Mouse (Mus musculus): ENCODE results near the gene B230118H07Rik.

B230118H07Rik gene

DNA sequence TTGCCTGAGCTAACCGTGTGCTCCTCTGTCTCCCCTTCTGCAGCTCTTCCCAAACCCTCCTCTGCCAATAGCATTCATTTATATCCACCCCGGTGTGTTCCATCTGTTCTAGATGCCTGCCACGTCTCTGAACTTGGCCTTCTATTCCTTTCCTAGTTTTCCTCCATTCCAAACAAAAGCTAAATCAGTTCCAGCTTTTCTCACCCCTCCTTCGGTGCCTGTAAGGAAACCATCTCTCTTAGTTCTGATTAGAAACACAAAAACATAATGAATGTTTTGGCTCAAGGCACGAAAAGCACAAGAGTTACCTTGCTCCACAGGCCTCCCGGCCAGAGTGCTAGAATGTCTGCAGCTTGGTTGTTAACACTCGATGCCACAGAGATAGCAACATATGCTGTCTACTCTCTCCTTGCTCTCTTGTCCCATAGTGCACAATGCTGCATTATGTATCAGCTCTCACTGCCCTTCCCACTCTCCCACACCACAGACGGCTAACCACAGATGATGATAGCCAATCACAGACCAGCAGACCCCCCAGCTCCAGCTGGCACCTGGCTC is at the start of gene B230118H07Rik, which contains the start of gene Rag1:
TSS of gene B230118H07Rik (minus strand) at position 419 of the 558 bp plus-strand sequence.
TSS of gene Rag1 (minus strand) at position 388 of the 558 bp plus-strand sequence.
- DNase-seq (ENCODE audit: low read depth): no peak

DNA sequence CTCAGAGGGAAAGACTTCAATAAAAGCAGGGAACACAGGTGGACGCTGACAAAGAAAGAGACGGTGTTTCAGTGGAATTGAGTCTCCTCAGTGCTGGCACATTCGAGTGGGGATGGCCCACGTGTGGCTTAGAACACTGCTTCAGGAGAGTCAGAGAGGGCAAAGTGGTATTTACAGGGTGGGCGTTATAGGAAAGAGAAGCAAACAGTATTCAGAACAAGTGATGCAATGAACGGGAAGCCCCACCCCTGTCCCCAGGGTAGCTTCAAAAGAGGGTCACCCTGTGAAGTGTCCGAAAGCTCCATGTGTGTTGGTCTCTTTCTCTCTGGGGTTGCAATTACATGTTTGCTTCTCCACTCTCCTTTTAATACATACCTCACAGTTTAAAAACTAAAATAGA is 46.3 kb upstream of the B230118H07Rik start:
- no peak for DNase-seq (ENCODE audit: low read depth)

DNA sequence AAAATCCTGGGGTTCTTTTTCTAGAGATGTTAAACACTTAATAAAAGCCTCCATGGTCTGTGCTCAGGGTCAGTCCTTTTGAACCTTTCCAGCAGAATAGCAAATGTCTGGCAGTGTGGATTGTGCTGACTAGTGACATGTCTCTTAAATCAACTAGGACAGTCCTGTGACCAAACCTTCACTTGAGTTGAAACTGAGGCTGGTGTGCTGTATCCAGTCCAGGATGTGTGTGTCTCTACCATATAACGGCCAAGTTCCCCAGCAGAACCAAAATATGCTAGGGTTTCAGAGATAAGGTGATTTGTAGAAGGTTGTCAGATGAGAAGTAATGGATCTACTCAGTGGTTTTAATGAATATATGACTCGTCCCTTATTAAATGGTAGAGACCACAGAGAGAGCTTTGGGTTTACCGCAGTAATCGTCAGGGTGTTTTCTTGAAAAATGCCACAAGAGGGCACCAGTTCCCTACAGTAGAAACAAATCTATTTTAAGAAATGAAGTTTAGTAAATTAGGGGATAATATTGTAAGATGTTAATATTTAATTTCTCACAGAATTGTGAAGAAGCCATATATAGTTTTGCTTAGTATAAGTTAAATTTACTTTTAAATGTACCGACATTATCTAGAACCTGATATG is 44.4 kb upstream of the B230118H07Rik start:
- peak; percentile 62 for DNase-seq (ENCODE audit: low read depth)

DNA sequence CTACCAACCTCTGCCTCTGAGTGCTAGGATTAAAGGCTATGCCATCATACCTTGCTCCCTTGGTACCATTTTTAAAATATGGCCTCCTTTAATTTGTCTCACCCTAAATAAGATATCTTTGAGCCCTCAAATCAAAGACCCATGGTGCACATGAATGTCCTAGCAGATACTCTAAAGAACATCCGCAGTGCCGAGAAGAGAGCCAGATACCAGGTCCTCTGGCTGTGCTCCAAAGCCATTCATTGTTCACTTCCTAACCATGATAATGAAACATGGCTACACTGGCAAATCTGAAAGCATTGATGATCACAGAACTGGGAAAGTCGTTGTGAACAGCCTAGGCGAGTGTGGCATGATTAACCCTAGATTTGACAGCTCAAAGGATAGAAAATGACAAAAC is 43.7 kb upstream of the B230118H07Rik start:
- DNase-seq (ENCODE audit: low read depth): no peak

DNA sequence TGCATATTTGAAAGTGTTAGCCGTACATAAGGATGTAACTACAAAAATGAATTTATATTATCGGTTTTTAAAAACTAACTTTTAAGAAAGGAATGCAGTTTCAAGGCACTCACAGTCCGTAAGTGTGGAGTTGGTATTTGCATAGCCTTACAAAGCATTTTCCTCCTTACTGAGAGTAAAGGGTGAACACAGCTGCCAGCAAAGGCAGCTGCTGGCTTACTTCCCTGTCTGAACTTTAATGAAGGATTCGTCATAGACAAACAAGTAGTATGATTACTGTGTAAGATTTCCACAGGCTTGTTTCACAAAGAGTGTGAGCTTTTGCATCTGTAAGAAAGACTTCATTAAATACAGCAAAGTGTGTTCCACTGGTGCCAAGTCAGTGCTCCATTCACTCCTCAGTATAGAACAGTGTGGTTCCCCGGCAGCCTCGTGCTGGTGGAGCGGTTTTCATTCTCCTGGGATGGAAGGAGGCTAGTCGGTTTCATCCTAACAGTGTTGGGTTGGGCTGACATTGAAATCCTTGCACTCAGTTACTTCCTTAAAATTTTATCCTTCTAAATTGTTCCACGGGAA is 41.0 kb upstream of the B230118H07Rik start:
- DNase-seq (ENCODE audit: low read depth): no peak

DNA sequence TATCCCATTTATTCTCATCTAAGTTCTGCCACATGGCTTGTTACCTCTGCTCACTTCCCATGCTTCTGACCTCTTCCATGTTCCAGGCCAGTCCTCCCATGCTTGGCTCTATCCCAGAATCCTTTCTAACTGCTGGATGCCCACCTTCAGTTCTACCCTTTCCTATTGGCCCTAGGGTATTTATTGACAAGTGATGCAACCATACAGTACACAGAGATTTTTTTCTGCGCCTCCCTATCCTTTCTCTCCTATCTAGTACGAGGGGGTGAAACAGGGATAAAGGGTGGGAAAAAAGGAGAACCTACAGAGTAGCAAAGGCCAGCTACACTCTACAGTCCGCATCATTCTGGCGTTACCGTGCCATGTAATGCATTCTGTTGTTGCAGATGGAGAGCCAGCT is 38.7 kb upstream of the B230118H07Rik start:
- no peak for DNase-seq (ENCODE audit: low read depth)

DNA sequence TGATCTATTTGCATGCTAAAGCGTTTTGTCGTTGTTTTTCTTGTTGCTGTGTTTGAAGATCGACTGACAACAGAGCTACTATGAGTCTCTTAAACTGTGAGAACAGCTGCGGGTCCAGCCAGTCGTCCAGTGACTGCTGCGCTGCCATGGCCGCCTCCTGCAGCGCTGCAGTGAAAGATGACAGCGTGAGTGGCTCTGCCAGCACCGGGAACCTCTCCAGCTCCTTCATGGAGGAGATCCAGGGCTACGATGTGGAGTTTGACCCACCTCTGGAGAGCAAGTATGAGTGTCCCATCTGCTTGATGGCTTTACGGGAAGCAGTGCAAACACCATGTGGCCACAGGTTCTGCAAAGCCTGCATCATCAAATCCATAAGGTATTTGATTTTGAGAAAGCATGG is 35.1 kb upstream of the B230118H07Rik start:
- no peak for DNase-seq (ENCODE audit: low read depth)

DNA sequence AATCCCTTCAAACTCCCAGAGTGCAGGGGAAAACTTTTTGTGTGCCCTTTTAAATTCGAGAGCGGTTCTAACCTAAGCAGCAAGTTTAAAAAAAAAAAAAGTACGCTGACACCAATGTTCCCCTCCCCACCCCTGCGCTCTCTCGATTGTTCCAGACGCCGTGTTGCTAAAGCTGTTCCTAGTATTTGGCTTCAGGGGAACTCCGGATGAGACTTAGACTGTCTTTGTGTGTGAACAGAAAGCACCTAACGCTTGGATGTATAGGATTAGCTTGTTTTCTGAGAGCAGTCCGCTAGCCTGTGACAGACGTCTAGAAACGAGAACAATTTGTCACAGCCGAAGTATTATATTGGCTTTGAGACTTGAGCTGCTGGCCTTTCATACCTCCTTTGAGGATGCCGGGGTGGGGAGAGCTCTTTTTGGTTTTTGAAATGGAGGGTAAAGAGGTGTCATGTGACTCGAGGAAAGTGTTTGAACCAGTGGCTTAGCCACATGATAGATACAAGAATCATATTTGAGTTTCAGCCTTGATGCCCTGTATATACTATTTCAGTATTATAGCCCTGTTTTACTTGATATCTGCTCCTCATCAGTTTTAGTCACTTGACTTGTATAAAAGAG is 29.9 kb upstream of the B230118H07Rik start:
- DNase-seq (ENCODE audit: low read depth): peak; percentile 70

DNA sequence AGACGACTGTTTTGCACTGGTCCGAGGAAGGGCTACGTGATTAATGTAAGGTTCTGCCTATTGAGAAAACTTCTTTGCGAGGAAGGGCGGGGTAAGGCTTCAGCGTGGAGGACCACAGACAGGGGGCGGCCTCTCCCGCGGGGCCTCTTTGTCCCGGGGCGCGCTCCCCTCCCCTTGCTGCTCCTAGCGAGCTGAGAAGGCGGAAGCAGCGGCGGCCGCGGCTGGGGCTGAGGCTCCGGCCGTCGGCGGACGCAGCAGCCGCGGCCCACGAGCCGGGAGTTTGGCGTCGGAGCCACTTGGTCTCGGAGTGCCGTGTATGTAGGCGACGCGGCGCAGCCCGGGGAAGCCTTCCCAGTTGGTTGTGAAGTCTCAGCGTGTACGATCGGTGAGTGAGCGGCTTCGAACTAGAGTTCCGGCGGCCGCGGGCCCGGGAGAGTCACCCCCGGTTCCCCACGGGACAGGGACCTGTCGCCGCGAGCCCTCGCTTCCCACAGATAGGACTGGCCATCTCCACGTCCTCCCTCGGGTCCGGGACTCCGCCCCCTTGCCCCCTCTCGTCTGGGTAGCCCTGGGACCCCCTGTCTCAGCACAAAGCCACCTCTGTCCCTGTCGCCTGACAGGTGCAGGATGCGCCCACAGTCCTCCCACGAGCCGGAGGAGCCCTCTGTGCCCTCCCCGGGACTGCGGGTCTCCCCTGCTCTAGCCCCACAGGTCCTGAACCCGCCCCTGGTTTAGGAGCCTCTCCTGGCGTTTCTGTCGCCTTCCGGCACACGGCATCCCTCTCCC is 29.1 kb upstream of the B230118H07Rik start, which contains the start of gene Traf6:
TSS of gene Traf6 (plus strand) at position 194 of the 786 bp plus-strand sequence.
- DNase-seq (ENCODE audit: low read depth): peak; percentile 90

DNA sequence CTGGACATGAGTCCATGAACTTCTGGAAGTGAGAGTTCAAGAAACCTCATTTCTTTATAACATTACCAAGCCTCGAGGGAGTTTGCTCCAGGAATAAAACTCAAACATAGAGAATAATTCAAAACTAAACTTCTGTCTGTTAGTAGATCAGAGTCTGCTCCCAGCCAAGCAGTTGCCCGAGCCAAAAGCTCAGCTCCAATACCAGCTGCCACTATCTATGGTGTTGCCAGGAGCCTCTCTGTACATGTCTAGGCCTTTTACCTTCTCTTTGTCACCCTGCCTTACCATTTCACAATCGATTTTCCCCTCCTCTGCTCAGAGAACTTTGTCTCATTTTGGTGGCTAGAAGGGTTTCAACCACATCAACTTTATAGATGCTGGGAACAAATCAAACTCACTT is 24.2 kb upstream of the B230118H07Rik start:
- no peak for DNase-seq (ENCODE audit: low read depth)

DNA sequence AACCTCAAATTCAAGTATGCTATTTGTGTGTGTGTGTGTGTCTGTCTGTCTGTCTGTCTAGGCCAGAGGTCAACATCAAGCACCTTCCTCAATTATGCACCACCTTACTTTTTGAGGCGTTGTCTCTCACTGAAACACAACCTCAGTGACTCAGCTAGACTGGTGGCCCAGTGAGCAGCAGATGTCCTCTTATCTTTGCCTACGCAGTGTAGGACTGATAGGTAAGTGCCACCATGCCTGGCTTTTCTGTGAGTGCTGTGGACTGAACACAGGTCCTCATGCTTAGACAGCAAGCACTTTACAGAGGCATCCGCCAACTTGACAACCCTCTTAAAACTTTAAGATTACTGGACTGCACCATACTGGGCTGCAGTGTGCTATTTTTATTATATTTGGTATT is 19.4 kb upstream of the B230118H07Rik start:
- no peak for DNase-seq (ENCODE audit: low read depth)

DNA sequence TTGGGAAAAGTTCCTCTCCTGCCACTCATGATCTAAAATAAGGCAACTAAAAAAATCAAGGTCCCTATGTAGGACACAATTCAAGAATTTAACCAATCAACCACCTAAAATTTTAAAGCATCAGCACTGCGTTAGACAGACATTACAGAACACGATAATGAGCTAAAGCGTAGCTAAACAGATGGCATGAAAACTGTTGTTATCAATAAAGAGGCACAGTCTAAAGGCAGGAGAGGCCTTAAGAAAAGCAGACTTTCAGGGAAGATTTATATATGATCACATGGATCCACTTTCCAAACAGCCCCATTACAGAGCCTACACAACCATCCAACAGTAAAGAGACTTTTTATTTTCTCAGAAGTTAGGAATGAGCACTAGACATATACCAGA is 16.4 kb upstream of the B230118H07Rik start:
- DNase-seq (ENCODE audit: low read depth): no peak

DNA sequence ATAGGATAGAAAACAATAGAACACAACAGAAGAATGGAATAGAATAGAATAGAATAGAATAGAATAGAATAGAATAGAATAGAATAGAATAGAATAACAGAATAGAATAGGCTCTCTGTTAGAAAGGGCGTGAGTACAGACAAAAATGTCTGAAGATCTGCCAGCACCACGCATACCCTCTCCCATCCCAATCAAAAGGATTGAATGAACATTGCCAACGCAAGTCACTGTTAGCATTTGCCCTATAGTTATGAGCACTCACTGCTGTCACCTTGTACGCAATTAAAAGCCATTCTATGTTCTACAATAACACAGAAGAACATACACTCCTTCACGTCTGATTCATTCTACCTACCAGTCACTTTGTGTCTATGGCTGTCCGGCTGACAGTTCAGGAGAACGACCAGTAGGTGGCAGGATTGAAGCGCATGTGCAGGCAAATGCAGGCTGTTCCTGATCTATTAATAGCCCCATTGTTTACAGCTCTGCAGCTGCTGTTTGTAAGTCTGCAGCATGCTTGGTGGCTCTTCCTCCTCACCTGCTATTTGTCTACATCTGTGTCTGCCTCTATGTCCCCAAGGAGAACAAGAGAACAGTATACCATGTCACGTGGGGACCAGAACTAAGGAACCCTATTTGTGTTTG is 15.8 kb upstream of the B230118H07Rik start:
- peak; percentile 71 for DNase-seq (ENCODE audit: low read depth)

DNA sequence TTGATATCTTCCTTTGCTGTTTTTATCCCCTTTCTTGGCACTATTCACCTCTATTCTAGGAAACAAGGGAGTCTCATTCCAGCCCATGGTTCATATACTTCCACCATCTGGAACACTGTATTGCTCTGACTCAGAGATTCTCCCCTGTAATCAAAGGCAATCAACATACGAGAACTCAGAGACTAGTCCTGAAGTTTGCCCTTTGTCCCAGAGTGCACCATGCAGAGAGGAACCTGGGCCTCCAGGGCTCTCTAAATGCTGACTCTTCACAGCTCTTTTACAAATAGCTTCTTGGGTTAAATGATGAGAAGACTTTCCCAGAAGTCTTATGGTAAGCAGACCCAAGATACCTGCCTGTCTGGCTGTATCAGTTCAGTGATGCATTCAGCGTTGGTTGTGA is 11.2 kb upstream of the B230118H07Rik start:
- DNase-seq (ENCODE audit: low read depth): no peak

DNA sequence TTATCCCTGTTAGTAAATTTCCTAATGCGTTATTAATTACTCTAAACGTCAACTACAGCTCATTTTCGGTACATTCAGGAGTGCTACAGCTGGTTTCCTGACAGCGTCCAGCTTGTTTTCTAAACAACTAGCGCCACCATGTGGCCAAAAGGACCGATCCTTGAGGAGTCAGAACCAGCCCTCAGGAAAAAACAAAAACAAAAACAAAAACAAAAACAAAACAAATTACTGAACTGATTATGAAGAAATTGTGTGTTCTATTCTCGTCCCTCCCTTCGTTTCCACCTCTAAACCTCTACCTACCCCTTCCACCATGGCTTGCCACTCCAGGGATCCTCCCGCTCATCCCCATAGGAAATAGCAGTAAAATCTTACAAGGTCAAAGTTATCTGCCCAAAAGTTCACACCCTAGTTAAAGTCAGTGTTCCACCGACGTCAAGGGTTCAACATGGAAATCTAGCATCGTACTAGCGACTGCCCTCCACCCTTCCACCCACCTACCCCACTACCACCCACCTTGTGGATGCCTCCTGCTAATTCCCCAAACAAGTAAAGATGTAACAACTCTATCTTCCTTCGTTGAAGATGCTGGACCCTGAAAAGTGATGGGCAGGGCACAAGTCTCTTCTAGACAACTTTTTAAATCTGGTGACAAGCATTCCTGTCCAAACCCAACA is 3.7 kb upstream of the B230118H07Rik start:
- DNase-seq (ENCODE audit: low read depth): peak; percentile 72

DNA sequence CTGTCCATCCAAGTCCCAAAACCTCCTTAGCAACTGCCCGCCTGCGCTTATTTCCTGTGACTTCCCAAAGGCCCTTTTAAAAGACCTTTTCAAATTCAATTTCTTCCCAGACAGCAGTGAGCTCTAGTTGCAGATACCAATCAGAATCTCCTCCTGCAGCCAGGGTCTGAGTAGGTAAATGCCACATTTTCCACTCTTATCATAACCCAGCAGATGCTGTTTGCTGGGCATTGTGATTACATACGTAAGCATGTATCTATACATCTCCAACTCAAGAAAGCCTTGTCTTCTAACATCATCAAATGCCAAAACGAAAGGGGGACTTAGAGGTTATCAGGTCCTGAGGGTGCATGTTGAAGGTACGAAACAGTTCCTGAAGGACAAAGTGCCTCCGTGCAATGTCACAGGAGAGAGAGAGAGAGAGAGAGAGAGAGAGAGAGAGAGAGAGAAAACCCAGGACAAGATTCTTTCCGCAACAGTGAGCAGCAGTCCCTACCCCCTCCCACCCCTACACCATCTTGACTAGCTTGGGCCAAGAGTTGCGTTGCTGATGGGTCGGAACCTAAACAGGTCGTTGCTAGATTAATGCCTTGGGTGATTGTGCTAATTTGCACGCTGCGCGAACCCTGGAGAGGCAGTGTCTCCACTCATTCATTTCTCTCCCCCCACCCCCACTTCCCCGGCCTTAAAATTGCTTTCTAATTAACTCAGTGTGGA is 3.0 kb upstream of the B230118H07Rik start:
- no peak for DNase-seq (ENCODE audit: low read depth)

DNA sequence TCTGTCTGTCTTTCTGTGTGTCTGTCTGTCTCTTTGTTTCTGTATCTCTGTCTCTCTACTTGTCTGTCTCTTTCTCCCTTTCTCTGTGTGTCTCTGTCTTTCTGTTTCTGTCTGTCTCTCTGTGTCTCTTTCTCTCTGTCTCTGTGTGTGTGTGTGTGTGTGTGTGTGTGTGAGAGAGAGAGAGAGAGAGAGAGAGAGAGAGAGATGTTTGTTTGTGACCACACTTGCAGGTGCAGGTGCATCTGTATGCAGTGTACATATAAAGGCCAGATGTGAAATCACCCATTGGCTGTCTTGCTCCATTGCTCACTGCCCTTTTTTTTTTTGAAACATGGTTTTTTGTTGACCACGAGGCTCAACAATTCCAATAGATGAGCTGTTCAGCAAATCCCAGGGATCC is 1.1 kb upstream of the B230118H07Rik start:
- DNase-seq (ENCODE audit: low read depth): no peak

DNA sequence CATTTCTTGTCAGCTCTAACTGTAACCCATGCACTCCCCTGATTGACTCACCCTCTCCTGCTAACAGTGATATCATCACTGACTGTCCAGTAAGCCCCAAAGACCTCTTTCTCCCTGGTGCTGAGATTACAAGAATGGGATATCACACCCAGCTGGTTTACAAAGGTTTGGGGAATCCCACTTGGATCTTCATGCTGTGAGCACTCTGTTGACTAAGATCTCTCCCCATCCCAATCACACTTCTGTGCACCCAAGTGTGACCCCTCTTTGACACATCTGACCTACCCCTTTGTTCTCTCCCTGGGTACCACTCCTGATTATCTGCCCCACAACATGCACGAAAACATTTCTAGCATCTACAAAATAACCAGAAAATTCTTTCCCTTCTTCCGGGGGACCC is 971 bp downstream of the B230118H07Rik start:
- DNase-seq (ENCODE audit: low read depth): no peak

DNA sequence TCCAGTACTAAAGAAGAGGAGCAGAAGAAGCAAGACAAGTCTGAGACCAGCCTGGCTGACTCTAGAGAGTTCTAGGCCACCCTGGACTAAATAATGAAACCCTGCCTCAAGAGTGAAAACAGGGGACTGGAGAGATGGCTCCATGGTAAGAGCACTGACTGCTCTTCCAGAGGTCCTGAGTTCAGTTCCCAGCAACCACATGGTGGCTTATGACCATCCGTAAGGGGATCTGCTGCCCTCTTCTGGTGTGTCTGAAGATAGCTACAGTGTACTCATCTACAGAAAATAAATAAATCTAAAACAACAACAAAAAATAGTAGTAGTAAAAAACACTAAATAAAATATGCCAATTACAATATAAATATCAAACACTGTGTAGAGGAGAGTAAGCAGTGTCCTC is 3.5 kb downstream of the B230118H07Rik start:
- no peak for DNase-seq (ENCODE audit: low read depth)

DNA sequence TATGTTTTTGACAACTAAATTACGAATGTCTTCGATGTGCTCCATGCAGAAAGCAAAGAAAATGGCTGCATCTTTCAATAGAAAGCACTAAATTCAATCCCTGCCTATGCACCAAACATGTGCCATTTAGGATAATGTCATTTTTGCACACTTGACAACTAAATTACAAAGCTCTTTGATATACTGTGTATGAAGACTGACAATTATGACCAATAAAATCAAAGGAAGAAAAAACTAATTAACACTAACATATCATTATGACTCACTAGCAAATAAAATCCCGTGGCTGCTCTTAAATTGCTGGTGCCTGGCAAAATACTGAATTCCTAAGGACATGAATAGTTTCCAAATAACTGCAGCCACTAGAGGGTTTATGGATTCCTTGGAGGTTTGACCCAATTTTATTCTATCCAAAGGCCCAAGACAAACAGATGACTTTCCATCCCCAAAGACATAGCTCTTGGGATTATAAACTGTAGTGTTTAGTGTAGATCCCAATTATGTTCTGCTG is 9.4 kb downstream of the B230118H07Rik start:
- DNase-seq (ENCODE audit: low read depth): no peak

All from induced T-regulatory cell, adult 2 months (primary cell).